Mouse (Mus musculus): ENCODE measurements around the gene Ext2. TPM values are rescaled to one million over a fixed set of nuclear protein-coding genes. Genes with fewer than 3 reads are reported as not detected.

The Ext2 gene
- polyA plus RNA-seq, 1 experiment from 2014 or later, result 72.3 TPM

DNA sequence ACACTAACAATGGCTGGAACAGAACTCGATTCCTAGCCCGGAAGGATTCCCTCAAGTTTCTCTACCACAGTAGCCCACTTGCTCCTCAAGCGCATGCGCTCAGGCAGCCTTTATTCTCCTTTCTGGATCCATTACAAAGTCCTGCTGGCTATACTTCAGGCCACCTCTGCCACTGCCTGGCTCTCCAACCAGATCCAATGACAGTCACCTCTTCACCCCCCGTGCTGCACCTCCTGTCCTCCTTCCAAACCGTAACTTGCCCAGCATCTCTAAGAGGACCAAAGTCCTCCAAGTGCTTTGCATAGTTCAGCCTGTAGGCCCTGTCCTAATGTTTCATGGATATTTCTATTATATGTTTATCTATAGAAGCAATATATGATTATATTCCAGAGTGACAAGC, 113.1 kb downstream of the Ext2 start:
- DNase-seq (ENCODE audit: low spot score), result no peak
- no peak overlapping the region for H3K27ac ChIP-seq (replicated peaks)
- WGBS, result 95% methylated on average over 6 of the region's 6 CpGs
- H3K4me3 ChIP-seq, result no peak overlapping the region
- H3K4me1 ChIP-seq, result 0 out of 2 replicates have a peak, but pooled peaks cover 3% of the 10 kb centered on the region
- no peaks in the 10 kb centered on the region for H3K9me3 ChIP-seq (replicated peaks)
- H3K36me3 ChIP-seq, result no peaks in the 10 kb centered on the region
- H3K27me3 ChIP-seq (ENCODE audit: low read depth, poor library complexity, severe bottlenecking), result no peaks in the 10 kb centered on the region

DNA sequence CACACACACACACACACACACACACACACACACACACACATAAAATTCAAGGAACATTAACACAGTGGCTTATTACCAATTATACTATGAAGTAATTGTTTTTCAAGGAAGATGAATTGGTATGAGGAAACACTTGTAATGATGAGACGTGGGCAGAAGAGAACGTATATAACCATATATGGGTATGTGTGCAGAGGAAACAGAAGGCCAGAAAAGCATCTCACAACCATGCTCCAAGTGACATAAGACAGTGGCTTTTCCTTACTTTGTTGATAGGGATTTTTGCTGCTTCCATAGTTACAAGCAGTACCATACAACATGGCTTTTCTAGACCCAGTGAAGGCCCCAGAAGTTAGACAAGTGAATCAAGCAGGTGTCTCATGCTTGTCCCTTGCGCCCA, 115.5 kb downstream of the Ext2 start:
- Histone ChIP-seq H3K4me1 (0 out of 2 replicates have a peak, but pooled peaks cover 3% of the 10 kb centered on the region), H3K36me3 (peaks cover 14% of the 10 kb centered on the region), H3K27me3 (ENCODE audit: low read depth, poor library complexity, severe bottlenecking) (no peaks in the 10 kb centered on the region), H3K9me3 (replicated peaks) (no peaks in the 10 kb centered on the region), H3K4me3 (no peak overlapping the region), H3K27ac (replicated peaks) (no peak overlapping the region)
- no peak for DNase-seq (ENCODE audit: low spot score)
- 92% methylated on average over 3 of the region's 3 CpGs for WGBS

DNA sequence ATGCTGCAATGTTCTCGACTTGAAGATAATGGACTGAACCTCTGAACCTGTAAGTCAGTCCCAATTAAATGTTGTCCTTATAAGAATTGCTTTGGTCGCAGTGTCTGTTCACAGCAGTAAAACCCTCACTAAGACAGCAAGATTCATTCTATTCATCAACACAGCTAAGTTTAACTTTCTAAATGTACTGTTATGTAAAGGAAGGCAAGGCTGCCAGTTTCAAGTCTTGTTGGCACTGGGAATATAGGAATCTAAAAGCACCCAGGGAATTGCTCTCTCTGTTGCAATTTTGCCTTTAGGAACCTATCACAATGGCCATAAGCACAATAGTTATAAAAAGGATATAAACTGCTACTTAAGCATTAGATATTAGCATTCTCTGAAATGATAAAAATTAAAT, 116.0 kb downstream of the Ext2 start:
- H3K27me3 ChIP-seq (ENCODE audit: low read depth, poor library complexity, severe bottlenecking), result no peaks in the 10 kb centered on the region
- 90% methylated on average over 2 of the region's 2 CpGs for WGBS
- no peak overlapping the region for H3K4me3 ChIP-seq
- peaks cover 14% of the 10 kb centered on the region for H3K36me3 ChIP-seq
- H3K9me3 ChIP-seq (replicated peaks), result no peaks in the 10 kb centered on the region
- H3K27ac ChIP-seq (replicated peaks), result no peak overlapping the region
- no peak for DNase-seq (ENCODE audit: low spot score)
- H3K4me1 ChIP-seq, result no peaks in the 10 kb centered on the region

DNA sequence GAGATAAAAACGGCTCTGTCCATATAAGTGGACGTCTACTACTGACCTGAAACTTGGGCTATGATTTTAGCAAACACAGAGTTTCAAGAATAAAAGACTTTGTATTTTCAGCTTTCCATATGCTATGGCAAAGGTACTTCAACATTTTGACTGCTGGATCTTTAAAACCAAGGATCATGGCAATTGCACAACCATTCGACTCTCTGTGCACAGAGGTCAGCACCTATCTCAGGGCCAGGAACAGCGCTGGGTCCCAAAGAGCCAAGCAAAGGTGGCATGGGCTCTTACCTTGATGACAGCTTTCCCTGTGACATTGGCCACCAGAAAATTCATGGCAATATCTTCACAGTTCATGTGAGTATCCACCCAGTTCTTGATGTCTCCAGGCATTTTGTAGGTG, 118.2 kb downstream of the Ext2 start:
- H3K4me1 ChIP-seq, result no peaks in the 10 kb centered on the region
- no peaks in the 10 kb centered on the region for H3K9me3 ChIP-seq (replicated peaks)
- H3K27me3 ChIP-seq (ENCODE audit: low read depth, poor library complexity, severe bottlenecking), result no peaks in the 10 kb centered on the region
- DNase-seq (ENCODE audit: low spot score), result no peak
- H3K36me3 ChIP-seq, result peaks cover 16% of the 10 kb centered on the region
- no peak overlapping the region for H3K27ac ChIP-seq (replicated peaks)
- no peak overlapping the region for H3K4me3 ChIP-seq
- 94% methylated on average over 4 of the region's 4 CpGs for WGBS

DNA sequence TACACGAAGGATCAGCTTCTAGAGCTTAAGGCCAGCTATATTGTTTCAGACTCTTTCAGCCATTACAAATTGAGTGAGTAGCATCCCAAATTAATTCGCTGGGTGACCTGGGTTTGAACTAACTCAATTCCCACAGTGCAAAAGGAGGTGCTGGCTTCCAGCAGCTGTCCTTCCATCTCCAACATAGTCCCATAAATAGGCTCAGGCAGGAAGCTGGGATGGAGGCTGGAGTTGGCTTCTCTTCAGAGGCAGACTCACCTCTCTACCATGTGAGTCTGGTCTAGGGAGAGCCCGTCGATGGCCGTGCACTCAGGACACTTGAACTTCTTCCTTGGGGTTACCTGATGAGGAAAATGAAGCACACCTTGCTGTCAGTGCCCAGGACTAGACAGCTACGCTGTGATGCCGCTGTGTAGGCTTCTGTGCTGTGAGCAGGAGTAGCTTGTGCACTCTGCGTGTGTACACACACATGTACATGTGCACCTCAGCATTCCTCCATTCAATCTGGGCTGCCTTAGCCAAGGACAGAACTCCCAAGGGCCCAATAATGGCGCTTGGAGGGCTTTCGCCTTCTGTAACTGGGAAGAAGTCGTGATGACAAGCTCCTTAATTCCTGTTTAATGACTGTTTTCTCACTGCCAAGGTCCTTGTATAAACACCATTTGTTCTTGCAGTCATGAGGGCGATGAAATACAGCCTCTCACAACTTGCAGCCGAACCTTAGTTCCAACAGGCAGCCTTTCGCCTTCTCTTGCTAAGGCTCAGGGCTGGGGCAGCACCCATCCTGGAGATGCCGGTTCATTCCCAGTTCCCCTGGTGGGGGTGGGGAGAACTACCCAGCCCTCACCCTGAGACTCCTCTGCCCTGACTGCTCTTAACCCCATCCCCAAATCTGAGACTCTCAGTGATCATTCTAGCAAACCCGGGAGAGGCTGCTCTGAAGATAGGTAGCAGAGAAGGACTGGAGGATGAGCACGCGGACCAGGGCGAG, 119.1 kb downstream of the Ext2 start:
- H3K4me1 ChIP-seq, result no peaks in the 10 kb centered on the region
- no peaks in the 10 kb centered on the region for H3K9me3 ChIP-seq (replicated peaks)
- DNase-seq (ENCODE audit: low spot score), result no peak
- WGBS, result 89% methylated on average over 19 of the region's 19 CpGs
- no peak overlapping the region for H3K27ac ChIP-seq (replicated peaks)
- no peak overlapping the region for H3K4me3 ChIP-seq
- H3K36me3 ChIP-seq, result peaks cover 16% of the 10 kb centered on the region
- no peaks in the 10 kb centered on the region for H3K27me3 ChIP-seq (ENCODE audit: low read depth, poor library complexity, severe bottlenecking)

DNA sequence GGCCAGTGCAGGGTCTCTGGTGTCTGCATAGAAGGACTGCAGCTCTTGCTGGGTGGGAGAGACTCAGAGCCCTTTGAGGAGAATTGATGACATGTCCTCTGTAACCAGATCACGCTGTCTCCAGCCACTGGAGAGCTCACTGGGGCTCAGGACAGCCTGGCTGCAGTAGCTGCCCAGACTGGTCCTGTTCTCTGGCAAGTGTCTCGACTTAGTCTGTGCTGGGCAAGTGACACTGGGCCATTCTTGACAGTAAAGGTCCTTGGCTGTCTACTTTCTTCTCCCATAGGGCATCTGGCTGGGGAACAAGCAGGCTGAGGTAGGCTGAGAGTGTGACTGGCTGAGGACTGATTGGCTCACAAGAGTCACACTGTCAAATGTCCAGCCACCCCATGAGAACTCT, 123.0 kb downstream of the Ext2 start:
- no peak overlapping the region for H3K4me3 ChIP-seq
- peaks cover 16% of the 10 kb centered on the region for H3K36me3 ChIP-seq
- H3K27ac ChIP-seq (replicated peaks), result no peak overlapping the region
- peaks cover 27% of the 10 kb centered on the region for H3K4me1 ChIP-seq
- DNase-seq (ENCODE audit: low spot score), result no peak
- 80% methylated on average over 2 of the region's 2 CpGs for WGBS
- no peaks in the 10 kb centered on the region for H3K27me3 ChIP-seq (ENCODE audit: low read depth, poor library complexity, severe bottlenecking)
- H3K9me3 ChIP-seq (replicated peaks), result no peaks in the 10 kb centered on the region

DNA sequence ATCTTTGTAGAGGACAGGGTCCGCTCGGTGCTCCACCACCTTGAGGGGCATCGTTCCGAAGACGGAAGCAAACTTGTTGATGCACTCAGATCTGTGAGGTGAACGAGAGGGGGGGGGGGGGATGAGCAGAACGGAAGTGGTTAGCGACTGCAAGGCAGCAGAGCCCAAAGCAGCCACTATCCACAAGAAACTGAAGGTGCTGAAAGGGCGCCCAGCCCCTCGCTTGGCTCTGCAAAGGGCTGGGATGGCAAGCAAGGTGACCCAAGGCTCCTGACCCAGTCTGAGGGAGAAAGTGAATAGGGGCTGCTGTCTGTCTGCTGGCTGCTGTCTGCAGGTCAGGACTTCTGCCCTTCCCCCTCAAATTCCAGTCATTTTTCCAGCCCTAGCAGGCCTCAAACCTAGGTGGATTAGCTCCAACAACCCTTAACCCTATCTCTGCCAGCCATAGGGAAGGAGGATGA, 126.2 kb downstream of the Ext2 start:
- H3K27me3 ChIP-seq (ENCODE audit: low read depth, poor library complexity, severe bottlenecking), result no peaks in the 10 kb centered on the region
- H3K4me1 ChIP-seq, result peaks cover 32% of the 10 kb centered on the region
- H3K9me3 ChIP-seq (replicated peaks), result no peaks in the 10 kb centered on the region
- WGBS, result 20% methylated on average over 10 of the region's 10 CpGs
- peak overlapping the region; percentile 83 for H3K27ac ChIP-seq (replicated peaks)
- H3K4me3 ChIP-seq, result peak overlapping the region; percentile 18
- H3K36me3 ChIP-seq, result 0 out of 2 replicates have a peak, but pooled peaks cover 2% of the 10 kb centered on the region
- DNase-seq (ENCODE audit: low spot score), result peak; percentile 54

DNA sequence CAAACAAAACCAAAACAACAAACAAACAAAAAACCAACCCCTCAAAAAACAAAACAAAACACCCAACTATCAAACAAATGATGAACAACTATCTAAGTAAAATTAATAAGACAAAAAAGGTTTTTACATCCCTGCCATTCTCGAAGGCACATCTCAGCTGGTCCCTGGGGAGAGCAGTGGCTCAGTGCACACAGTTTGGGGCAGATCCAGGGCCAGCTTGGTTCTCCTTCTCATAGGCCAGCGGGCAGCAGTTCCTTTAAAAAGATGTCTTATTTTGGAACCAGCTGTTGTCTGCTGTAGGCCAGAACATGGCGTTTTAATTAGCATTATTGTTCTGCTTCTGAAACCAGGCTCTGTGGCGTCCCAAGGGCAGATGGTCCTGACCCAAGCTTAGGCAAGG, 129.3 kb downstream of the Ext2 start:
- H3K4me1 ChIP-seq, result peaks cover 35% of the 10 kb centered on the region
- WGBS, result 63% methylated on average over 4 of the region's 4 CpGs
- DNase-seq (ENCODE audit: low spot score), result no peak
- H3K27ac ChIP-seq (replicated peaks), result peak overlapping the region; percentile 42; the same call in 1 of the 2 replicates
- no peaks in the 10 kb centered on the region for H3K9me3 ChIP-seq (replicated peaks)
- no peaks in the 10 kb centered on the region for H3K27me3 ChIP-seq (ENCODE audit: low read depth, poor library complexity, severe bottlenecking)
- H3K4me3 ChIP-seq, result no peak overlapping the region
- H3K36me3 ChIP-seq, result no peaks in the 10 kb centered on the region

DNA sequence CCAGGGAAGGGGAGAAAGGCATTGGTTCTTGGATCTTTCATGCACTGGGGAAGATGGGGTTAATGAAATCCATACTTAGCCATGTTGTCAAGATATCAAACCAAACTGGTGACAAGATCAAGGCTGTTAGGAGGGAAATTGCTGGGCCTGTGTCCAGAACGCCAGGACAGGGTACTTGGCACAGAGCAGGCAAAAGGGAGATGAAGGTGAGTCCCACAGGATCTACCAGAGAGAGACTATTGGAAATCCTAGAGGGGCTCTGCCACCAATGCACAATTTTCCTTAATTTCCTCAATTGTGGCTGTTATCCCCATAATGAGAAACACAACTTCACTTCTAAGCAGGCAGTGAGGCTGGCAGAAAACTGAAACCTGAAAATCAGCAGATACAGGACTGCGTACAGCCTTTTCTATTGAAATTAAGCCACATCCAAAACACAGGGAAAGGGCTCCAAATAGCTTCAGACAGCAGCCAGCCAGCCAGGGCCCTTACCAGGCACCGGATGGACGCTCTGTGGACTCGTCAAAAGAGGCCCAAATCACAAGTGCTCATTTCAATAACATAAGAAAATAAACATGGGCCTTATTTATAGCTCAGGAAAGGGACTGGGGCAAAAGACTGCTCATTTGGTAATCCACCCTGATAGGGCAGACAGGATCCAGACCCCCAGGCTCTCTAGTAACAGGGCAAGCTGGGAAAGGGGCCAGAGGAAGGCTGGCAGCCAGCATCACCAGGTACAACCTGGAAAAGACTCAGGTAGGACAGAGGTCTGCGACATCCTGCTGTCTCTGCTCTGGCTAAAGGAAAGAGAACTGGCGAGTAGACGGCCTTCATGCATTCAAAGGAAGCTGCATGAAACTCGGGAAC, 132.1 kb downstream of the Ext2 start:
- Histone ChIP-seq H3K36me3 (no peaks in the 10 kb centered on the region), H3K27me3 (ENCODE audit: low read depth, poor library complexity, severe bottlenecking) (no peaks in the 10 kb centered on the region), H3K27ac (replicated peaks) (no peak overlapping the region), H3K4me1 (peaks cover 9% of the 10 kb centered on the region), H3K4me3 (no peak overlapping the region), H3K9me3 (replicated peaks) (no peaks in the 10 kb centered on the region)
- no peak for DNase-seq (ENCODE audit: low spot score)
- WGBS, result 81% methylated on average over 9 of the region's 9 CpGs

DNA sequence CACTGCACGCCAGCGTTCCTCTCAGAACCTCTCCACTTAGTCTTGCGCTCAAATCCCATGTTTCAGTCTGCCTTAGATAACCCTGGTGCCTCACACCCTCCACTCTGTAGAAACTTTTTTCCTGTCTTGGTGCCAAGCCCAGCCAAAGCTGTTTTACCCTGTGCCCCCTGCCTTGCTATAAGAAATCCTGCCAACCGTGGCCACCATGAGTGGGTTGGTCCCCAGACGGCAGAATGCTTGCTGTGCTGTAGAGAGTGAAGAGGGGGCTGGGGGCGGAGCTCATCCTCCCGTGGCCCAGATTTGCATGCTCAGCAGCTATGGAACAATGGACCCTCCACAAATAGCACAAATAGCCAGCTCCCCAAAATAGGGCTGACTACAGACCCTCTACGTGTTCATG, 138.7 kb downstream of the Ext2 start:
- H3K36me3 ChIP-seq, result no peaks in the 10 kb centered on the region
- no peak overlapping the region for H3K27ac ChIP-seq (replicated peaks)
- H3K4me3 ChIP-seq, result no peak overlapping the region
- H3K4me1 ChIP-seq, result peaks cover 17% of the 10 kb centered on the region
- no peak for DNase-seq (ENCODE audit: low spot score)
- no peaks in the 10 kb centered on the region for H3K9me3 ChIP-seq (replicated peaks)
- 67% methylated on average over 8 of the region's 8 CpGs for WGBS
- no peaks in the 10 kb centered on the region for H3K27me3 ChIP-seq (ENCODE audit: low read depth, poor library complexity, severe bottlenecking)

DNA sequence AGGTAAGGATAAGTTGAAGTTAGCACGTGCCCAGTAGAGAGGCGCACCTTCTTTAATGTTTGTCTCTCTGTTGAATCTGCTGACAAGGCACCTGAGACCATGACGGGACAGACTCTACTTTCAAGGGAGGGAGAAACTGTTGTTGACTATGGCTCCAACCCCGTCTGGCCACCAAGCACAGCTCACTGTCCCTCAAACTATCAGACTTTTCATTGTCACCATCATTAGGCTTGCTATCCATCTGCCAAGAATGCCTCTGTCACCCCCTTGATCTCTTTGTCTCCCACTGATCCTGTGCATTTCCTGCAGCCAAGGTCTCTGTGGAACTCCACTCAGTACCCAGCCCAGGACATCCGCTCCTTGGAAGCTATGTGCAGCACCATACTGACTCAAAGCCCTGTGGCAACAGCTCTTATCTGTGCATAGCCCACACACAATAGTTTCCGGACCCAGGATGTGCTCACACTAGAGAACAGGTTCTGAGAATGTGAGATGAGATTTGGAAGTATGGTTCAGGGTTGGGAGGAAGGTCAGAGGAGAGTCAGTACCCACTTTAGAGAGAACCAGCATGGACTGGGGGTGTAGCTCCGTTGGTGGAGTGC, 139.7 kb downstream of the Ext2 start:
- Histone ChIP-seq H3K27me3 (ENCODE audit: low read depth, poor library complexity, severe bottlenecking) (no peaks in the 10 kb centered on the region), H3K9me3 (replicated peaks) (no peaks in the 10 kb centered on the region), H3K4me3 (no peak overlapping the region), H3K27ac (replicated peaks) (no peak overlapping the region), H3K36me3 (no peaks in the 10 kb centered on the region), H3K4me1 (peaks cover 18% of the 10 kb centered on the region)
- no peak for DNase-seq (ENCODE audit: low spot score)
- 85% methylated on average over 7 of the region's 7 CpGs for WGBS

DNA sequence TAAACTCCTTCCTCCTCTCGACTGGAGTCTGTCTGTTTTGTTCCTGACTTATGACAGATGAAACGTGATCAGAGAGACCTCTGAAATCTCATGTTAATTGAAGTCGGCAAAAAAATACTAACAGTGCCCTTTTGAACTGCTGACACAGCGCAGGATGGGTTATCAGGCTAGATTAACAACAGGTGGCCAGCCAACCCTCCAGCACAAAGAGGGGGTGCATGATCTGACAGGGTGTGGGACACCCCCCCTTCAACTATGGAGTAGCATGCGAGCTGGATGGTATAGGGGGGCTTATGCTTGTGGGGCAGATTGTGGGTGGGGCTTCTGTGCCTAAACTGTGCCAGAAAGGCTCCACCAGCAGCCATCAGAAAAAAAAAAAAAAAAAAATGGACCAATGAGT, 141.0 kb downstream of the Ext2 start:
- no peaks in the 10 kb centered on the region for H3K9me3 ChIP-seq (replicated peaks)
- peaks cover 9% of the 10 kb centered on the region; the same call in 1 of the 2 replicates for H3K27me3 ChIP-seq (ENCODE audit: low read depth, poor library complexity, severe bottlenecking)
- 62% methylated on average over 5 of the region's 5 CpGs for WGBS
- DNase-seq (ENCODE audit: low spot score), result no peak
- H3K36me3 ChIP-seq, result no peaks in the 10 kb centered on the region
- H3K4me3 ChIP-seq, result no peak overlapping the region
- H3K4me1 ChIP-seq, result peaks cover 24% of the 10 kb centered on the region
- H3K27ac ChIP-seq (replicated peaks), result no peak overlapping the region
